ENCODE assay signal across 10 mouse cellular contexts in genomic region chr10:115584656-115585055, GRCm38 (mm10). TPM values are rescaled to one million over a fixed set of nuclear protein-coding genes. Genes with fewer than 3 reads are reported as not detected.
A peak's percentile ranks its signal among the peaks of the same experiment; 100 is the strongest.
DNase-seq lines count a peak whose midpoint lies in the region; ATAC-seq lines count a peak whose summit lies in the region.
"Had no signal": no experiment of that assay in that cellular context is flagged by ENCODE, and none has a peak within 500 bp of the region (broad histone marks: within the 10 kb centered on the region; RNA-seq: fewer than 3 reads in every experiment).

No protein-coding gene starts in this region.

- peak overlapping the region; percentile 97 for H3K4me2 ChIP-seq in kidney, embryonic 15.5 days
- H3K4me2 ChIP-seq in hindbrain, embryonic 15.5 days = peak overlapping the region; percentile 98; the same call in 1 of the 2 replicates
- H3K4me2 ChIP-seq in midbrain, embryonic 16.5 days (ENCODE audit: low read length) = peak overlapping the region; percentile 93; the same call in 1 of the 2 replicates

- H3K27me3 ChIP-seq in kidney, embryonic 15.5 days = peaks cover 57% of the 10 kb centered on the region
- peaks cover 96% of the 10 kb centered on the region for H3K27me3 ChIP-seq in embryonic facial prominence, embryonic 10.5 days (replicated peaks; ENCODE audit: low read depth, poor library complexity, severe bottlenecking)
- H3K27me3 ChIP-seq in hindbrain, embryonic 15.5 days = peaks cover 44% of the 10 kb centered on the region
- H3K27me3 ChIP-seq in midbrain, embryonic 16.5 days (ENCODE audit: control insufficient read depth, insufficient read depth, low read depth, low read length) = peaks cover 18% of the 10 kb centered on the region

- no peak overlapping the region for H3K27ac ChIP-seq in kidney, embryonic 15.5 days
- H3K27ac ChIP-seq in embryonic facial prominence, embryonic 10.5 days (replicated peaks) = no peak overlapping the region
- no peak overlapping the region for H3K27ac ChIP-seq in hindbrain, embryonic 15.5 days (replicated peaks)
- no peak overlapping the region for H3K27ac ChIP-seq in midbrain, embryonic 16.5 days (ENCODE audit: low read length)

- H3K4me3 ChIP-seq in kidney, embryonic 15.5 days (replicated peaks) = peak overlapping the region; percentile 59; the same call in 1 of the 2 replicates
- peak overlapping the region; percentile 72 for H3K4me3 ChIP-seq in embryonic facial prominence, embryonic 10.5 days
- H3K4me3 ChIP-seq in hindbrain, embryonic 15.5 days = no peak overlapping the region
- no peak overlapping the region for H3K4me3 ChIP-seq in midbrain, embryonic 16.5 days (ENCODE audit: low read depth, low read length)

- peaks cover 38% of the 10 kb centered on the region for H3K4me1 ChIP-seq in kidney, embryonic 15.5 days
- H3K4me1 ChIP-seq in embryonic facial prominence, embryonic 10.5 days = peaks cover 39% of the 10 kb centered on the region
- H3K4me1 ChIP-seq in hindbrain, embryonic 15.5 days (replicated peaks) = peaks cover 33% of the 10 kb centered on the region
- peaks cover 18% of the 10 kb centered on the region for H3K4me1 ChIP-seq in midbrain, embryonic 16.5 days (ENCODE audit: control insufficient read depth, insufficient read depth, low read length)

- no peak for ATAC-seq in kidney, embryonic 15.5 days (replicated peaks; ENCODE audit: low FRiP score)
- ATAC-seq in hindbrain, embryonic 15.5 days (ENCODE audit: low FRiP score, low read depth) = no peak
- ATAC-seq in midbrain, embryonic 16.5 days = no peak

- no peak for DNase-seq in kidney, postnatal 10 days
- DNase-seq in embryonic facial prominence, embryonic 10.5 days (ENCODE audit: low spot score) = no peak
- DNase-seq in right cerebral cortex, postnatal 25 days = no peak
- no peak for DNase-seq in urinary bladder, adult 2 months (ENCODE audit: low spot score)
- DNase-seq in cerebellum, postnatal 36 days = no peak
- DNase-seq: adrenal gland, postnatal 25 days; layer of hippocampus, postnatal 36 days had no signal

- 30% methylated on average over 12 of the region's 14 CpGs for WGBS in kidney, embryonic 15.5 days
- WGBS in embryonic facial prominence, embryonic 10.5 days = 18% methylated on average over 14 of the region's 14 CpGs
- WGBS in hindbrain, embryonic 15.5 days = 21% methylated on average over 12 of the region's 14 CpGs
- WGBS in midbrain, embryonic 16.5 days = 24% methylated on average over 13 of the region's 14 CpGs

- no peaks in the 10 kb centered on the region for H3K36me3 ChIP-seq in kidney, embryonic 15.5 days
- H3K36me3 ChIP-seq in embryonic facial prominence, embryonic 10.5 days (replicated peaks) = no peaks in the 10 kb centered on the region
- no peaks in the 10 kb centered on the region for H3K36me3 ChIP-seq in hindbrain, embryonic 15.5 days
- no peaks in the 10 kb centered on the region for H3K36me3 ChIP-seq in midbrain, embryonic 16.5 days (ENCODE audit: control insufficient read depth, insufficient read depth, low read length)

- H3K9ac ChIP-seq in kidney, embryonic 15.5 days = no peak overlapping the region
- H3K9ac ChIP-seq in hindbrain, embryonic 15.5 days = no peak overlapping the region
- H3K9ac ChIP-seq in midbrain, embryonic 16.5 days (ENCODE audit: low read depth, low read length) = no peak overlapping the region

- H3K9me3 ChIP-seq in kidney, embryonic 15.5 days (replicated peaks) = no peaks in the 10 kb centered on the region
- H3K9me3 ChIP-seq in embryonic facial prominence, embryonic 10.5 days = no peaks in the 10 kb centered on the region
- H3K9me3 ChIP-seq in hindbrain, embryonic 15.5 days = no peaks in the 10 kb centered on the region
- H3K9me3 ChIP-seq in midbrain, embryonic 16.5 days (replicated peaks; ENCODE audit: control insufficient read depth, low read length, poor library complexity, severe bottlenecking) = no peaks in the 10 kb centered on the region

RNA-seq across cellular contexts. Expression of gene Lgr5, which starts 2.9 kb away (rescaled TPM):
- polyA plus RNA-seq in kidney, embryonic 15.5 days (2015; fragmentation: Nextera tagmentation; extraction: Ambion mirVana) = 6.9 and 7.8 TPM in 2 replicates
- 5.2 and 7.1 TPM in 2 replicates for polyA plus RNA-seq in embryonic facial prominence, embryonic 10.5 days (2016; fragmentation: Nextera tagmentation; extraction: Ambion mirVana)
- 2.3 and 2.6 TPM in 2 replicates for polyA plus RNA-seq in hindbrain, embryonic 15.5 days (2015; fragmentation: Nextera tagmentation; extraction: Ambion mirVana)
- 1.3 and 1.4 TPM in 2 replicates for polyA plus RNA-seq in midbrain, embryonic 16.5 days (2015; fragmentation: Nextera tagmentation; extraction: Ambion mirVana)
- polyA plus RNA-seq in urinary bladder, adult 2 months (2012; rRNA removed) = 3.1 and 3.5 TPM in 2 replicates

RNA-seq across cellular contexts. Expression of gene A930009A15Rik, which starts 14.9 kb away (rescaled TPM):
- polyA plus RNA-seq in kidney, embryonic 15.5 days (2015; fragmentation: Nextera tagmentation; extraction: Ambion mirVana) = 0.21 and 0.22 TPM in 2 replicates
- not detected in 2 replicates for polyA plus RNA-seq in embryonic facial prominence, embryonic 10.5 days (2016; fragmentation: Nextera tagmentation; extraction: Ambion mirVana)
- 0.40 and 0.69 TPM in 2 replicates for polyA plus RNA-seq in hindbrain, embryonic 15.5 days (2015; fragmentation: Nextera tagmentation; extraction: Ambion mirVana)
- polyA plus RNA-seq in midbrain, embryonic 16.5 days (2015; fragmentation: Nextera tagmentation; extraction: Ambion mirVana) = 0.21 and 0.43 TPM in 2 replicates
- polyA plus RNA-seq in urinary bladder, adult 2 months (2012; rRNA removed) = not detected in 2 replicates

Comparison
In these comparisons a context has a peak if more than half of its experiments do, and no peak if none do; other contexts are left out.
1. H3K4me3 ChIP-seq: peak in kidney, embryonic 15.5 days (single experiment) and embryonic facial prominence, embryonic 10.5 days (single experiment); none in hindbrain, embryonic 15.5 days (single experiment) and midbrain, embryonic 16.5 days (single experiment).
2. Peak in every context shown above with its lines, with median percentiles within 50 percentile points of each other: H3K4me2 ChIP-seq.